Mouse (Mus musculus) intestine, postnatal 0 days (tissue): Measurements from ENCODE around the gene Gm20379. TPM values are rescaled to one million over a fixed set of nuclear protein-coding genes. Genes with fewer than 3 reads are reported as not detected.

Experiments
- ATAC-seq: fragments of 200-750 bp; cut with Nextera tagmentation; 2 replicates; pipeline ENCODE4 v1.8.0; 2017; ENCODE audit warnings: mild to moderate bottlenecking, moderate TSS enrichment, moderate library complexity
- H3K27ac ChIP-seq: fragments of 300-500 bp; sonication (generic); 2 replicates; pipeline ENCODE4 v1.5.1; 2014; ENCODE audit warnings: mild to moderate bottlenecking, low read depth, low read length, moderate library complexity
- H3K27me3 ChIP-seq: fragments of 300-500 bp; sonication (generic); replicated peaks from 2 replicates; pipeline ENCODE4 v1.6.1; 2014; ENCODE audit warnings: low read length, mixed read lengths; ENCODE audit not compliant: control insufficient read depth, insufficient read depth
- H3K36me3 ChIP-seq: fragments of 300-500 bp; sonication (generic); 2 replicates; pipeline ENCODE4 v1.6.1; 2014; ENCODE audit warnings: mild to moderate bottlenecking, moderate library complexity; ENCODE audit not compliant: control insufficient read depth, insufficient read depth
- H3K4me1 ChIP-seq: fragments of 300-500 bp; sonication (generic); replicated peaks from 2 replicates; pipeline ENCODE4 v1.6.1; 2014; ENCODE audit warnings: antibody characterized with exemption, low read length, mixed read lengths; ENCODE audit not compliant: control insufficient read depth, insufficient read depth
- H3K4me2 ChIP-seq: fragments of 300-500 bp; sonication (generic); replicated peaks from 2 replicates; pipeline ENCODE4 v1.6.1; 2014; ENCODE audit warnings: low read depth, mild to moderate bottlenecking, moderate library complexity
- H3K4me3 ChIP-seq: fragments of 300-500 bp; sonication (generic); 2 replicates; pipeline ENCODE4 v1.5.1; 2014; ENCODE audit warnings: low read depth, low read length
- H3K9ac ChIP-seq: fragments of 300-500 bp; sonication (generic); 2 replicates; pipeline ENCODE4 v1.6.1; 2014; ENCODE audit warnings: mild to moderate bottlenecking, low read depth, low read length
- H3K9me3 ChIP-seq: fragments of 300-500 bp; sonication (generic); 2 replicates; pipeline ENCODE4 v1.6.1; 2016; ENCODE audit warnings: mixed run types; ENCODE audit not compliant: control insufficient read depth
- CTCF ChIP-seq: sonication (generic); IDR thresholded peaks from 2 replicates; pipeline ENCODE4 v1.5.1; 2016; ENCODE audit warnings: low read depth, mild to moderate bottlenecking, control low read depth, antibody characterized with exemption, moderate library complexity
- WGBS: fragments of 180-500 bp; shearing (Covaris S2); extraction: QIAGEN DNeasy Blood & Tissue Kit; methylation state at CpG from one replicate; pipeline ENCODE4 v1.1.7; 2014; 5-methylcytosine and 5-hydroxymethylcytosine counted together
- polyA plus RNA-seq: library from polyadenylated mRNA; unstranded; fragments of >200 nt; fragmentation: Nextera tagmentation; extraction: Ambion mirVana; gene quantifications from 2 replicates; pipeline ENCODE4 v1.2.1, GENCODE M21; 2015

Gene Gm20379
- 0.34 and 0.73 TPM in 2 replicates for polyA plus RNA-seq

- no peaks in the 10 kb centered on the region for H3K9me3 ChIP-seq
- H3K27ac ChIP-seq: no peak within 1 kb of the TSS
- WGBS: 97% methylated on average over 11 of the region's 11 CpGs
- no peak for ATAC-seq
- H3K4me2 ChIP-seq: no peak within 1 kb of the TSS
- TF ChIP-seq CTCF: no peak
- no peak within 1 kb of the TSS for H3K4me3 ChIP-seq
- peaks cover 21% of the 10 kb centered on the region for H3K36me3 ChIP-seq
- no peak within 1 kb of the TSS for H3K9ac ChIP-seq
- no peaks in the 10 kb centered on the region for H3K4me1 ChIP-seq
- H3K27me3 ChIP-seq: no peaks in the 10 kb centered on the region
Measured at GRCm38 (mm10) chr13:92305680-92306079, at the start of gene Gm20379. Gene Gm20379 (plus strand): TSS chr13:92305980.

- H3K4me1 ChIP-seq: no peaks in the 10 kb centered on the region
- WGBS: 77% methylated on average over 5 of the region's 5 CpGs
- H3K27me3 ChIP-seq: no peaks in the 10 kb centered on the region
- H3K9ac ChIP-seq: no peak overlapping the region
- H3K36me3 ChIP-seq: peaks cover 5% of the 10 kb centered on the region
- no peaks in the 10 kb centered on the region for H3K9me3 ChIP-seq
- no peak overlapping the region for H3K27ac ChIP-seq
- no peak for TF ChIP-seq CTCF
- no peak for ATAC-seq
- H3K4me3 ChIP-seq: no peak overlapping the region
- no peak overlapping the region for H3K4me2 ChIP-seq
Measured at GRCm38 (mm10) chr13:92261329-92261728, 44.5 kb upstream of the Gm20379 start.

GRCm38 (mm10) chr13:92263566-92263965 lies 42.2 kb upstream of the Gm20379 start:
- TF ChIP-seq CTCF: no peak
- 90% methylated on average over 6 of the region's 6 CpGs for WGBS
- Histone ChIP-seq H3K4me2 (no peak overlapping the region), H3K4me1 (no peaks in the 10 kb centered on the region), H3K9me3 (no peaks in the 10 kb centered on the region), H3K36me3 (peaks cover 5% of the 10 kb centered on the region), H3K9ac (no peak overlapping the region), H3K27ac (no peak overlapping the region), H3K27me3 (no peaks in the 10 kb centered on the region), H3K4me3 (no peak overlapping the region)
- no peak for ATAC-seq

- H3K27me3 ChIP-seq: no peaks in the 10 kb centered on the region
- H3K36me3 ChIP-seq: peaks cover 5% of the 10 kb centered on the region; the same call in 1 of the 2 replicates
- peak; percentile 54 for TF ChIP-seq CTCF
- no peak for ATAC-seq
- no peak overlapping the region for H3K4me3 ChIP-seq
- 86% methylated on average over 3 of the region's 3 CpGs for WGBS
- no peak overlapping the region for H3K9ac ChIP-seq
- H3K4me1 ChIP-seq: no peaks in the 10 kb centered on the region
- no peak overlapping the region for H3K27ac ChIP-seq
- no peak overlapping the region for H3K4me2 ChIP-seq
- no peaks in the 10 kb centered on the region for H3K9me3 ChIP-seq
Measured at GRCm38 (mm10) chr13:92267076-92267475, 38.7 kb upstream of the Gm20379 start.

- Histone ChIP-seq H3K27ac (no peak overlapping the region), H3K36me3 (no peaks in the 10 kb centered on the region), H3K9me3 (no peaks in the 10 kb centered on the region), H3K27me3 (no peaks in the 10 kb centered on the region), H3K9ac (no peak overlapping the region), H3K4me2 (no peak overlapping the region; the same call in 1 of the 2 replicates), H3K4me1 (no peaks in the 10 kb centered on the region), H3K4me3 (no peak overlapping the region)
- ATAC-seq: peak; percentile 59; the same call in 1 of the 2 replicates
- no peak for TF ChIP-seq CTCF
- 43% methylated on average over 14 of the region's 14 CpGs for WGBS
Measured at GRCm38 (mm10) chr13:92274274-92275198, 31.2 kb upstream of the Gm20379 start.

- ATAC-seq: no peak
- 92% methylated on average over 9 of the region's 9 CpGs for WGBS
- H3K9me3 ChIP-seq: no peaks in the 10 kb centered on the region
- H3K27me3 ChIP-seq: no peaks in the 10 kb centered on the region
- H3K9ac ChIP-seq: no peak overlapping the region
- no peaks in the 10 kb centered on the region for H3K36me3 ChIP-seq
- no peak overlapping the region for H3K4me3 ChIP-seq
- H3K4me1 ChIP-seq: no peaks in the 10 kb centered on the region
- no peak overlapping the region for H3K27ac ChIP-seq
- no peak overlapping the region for H3K4me2 ChIP-seq
- no peak for TF ChIP-seq CTCF
Measured at GRCm38 (mm10) chr13:92275292-92275691, 30.5 kb upstream of the Gm20379 start.
